In the genomic region with DNA sequence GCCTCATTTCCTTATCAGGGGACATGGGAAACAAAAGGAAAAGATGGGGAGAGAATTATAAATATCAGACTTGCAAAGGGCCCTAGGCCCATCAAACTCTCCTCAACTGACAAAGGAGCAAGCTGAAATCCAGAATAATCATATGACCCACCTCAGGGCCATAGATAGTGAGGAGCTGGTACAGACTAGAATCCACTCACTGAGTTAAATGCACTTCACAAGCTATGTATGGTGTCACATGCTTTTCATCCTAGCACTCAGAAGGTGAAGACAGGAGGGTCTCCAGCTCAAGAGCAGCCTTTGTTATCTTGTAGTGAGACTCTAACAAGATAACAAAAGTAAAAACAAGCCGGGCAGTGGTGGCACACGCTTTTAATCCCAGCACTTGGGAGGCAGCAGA, we compare ENCODE assay signal across 34 mouse cellular contexts.
"Had no signal": no experiment of that assay in that cellular context is flagged by ENCODE, and none has a peak within 500 bp of the region (broad histone marks: within the 10 kb centered on the region; RNA-seq: fewer than 3 reads in every experiment).

No protein-coding gene starts in this region.

- DNase-seq: heart, postnatal 10 days; heart, postnatal 14 days; heart, postnatal 36 days; heart, postnatal 4 days; kidney, adult 11 months; kidney, adult 18-20 months; kidney, adult 2 months; kidney, adult 8-10 months; kidney, adult 9 months; kidney, postnatal 10 days; kidney, postnatal 14 days; kidney, postnatal 25 days; kidney, postnatal 36 days; kidney, postnatal 4 days; layer of hippocampus, adult 9-11 months; layer of hippocampus, postnatal 36 days had no signal

- ATAC-seq: hindbrain, embryonic 16.5 days; hindbrain, postnatal 0 days; inflammation-experienced regulatory T-cells, adult 6 months; intestine, embryonic 15.5 days; intestine, embryonic 16.5 days; intestine, postnatal 0 days had no signal

- H3K9ac ChIP-seq: heart, embryonic 12.5 days; heart, embryonic 13.5 days; heart, embryonic 15.5 days; hindbrain, embryonic 12.5 days; hindbrain, embryonic 13.5 days; hindbrain, embryonic 14.5 days; hindbrain, embryonic 15.5 days; intestine, embryonic 15.5 days; kidney, embryonic 15.5 days had no signal

- H3K4me2 ChIP-seq: heart, embryonic 12.5 days; heart, embryonic 13.5 days; heart, embryonic 15.5 days; hindbrain, embryonic 12.5 days; hindbrain, embryonic 13.5 days; hindbrain, embryonic 14.5 days; hindbrain, embryonic 15.5 days; intestine, embryonic 15.5 days; kidney, embryonic 15.5 days had no signal

- H3K27ac ChIP-seq: heart, embryonic 13.5 days; heart, embryonic 15.5 days; hindbrain, embryonic 10.5 days; hindbrain, embryonic 12.5 days; hindbrain, embryonic 13.5 days; hindbrain, embryonic 14.5 days; hindbrain, embryonic 15.5 days; hindbrain, postnatal 0 days; intestine, embryonic 15.5 days; kidney, embryonic 15.5 days; kidney, postnatal 0 days; layer of hippocampus, adult 2 months; left cerebral cortex, adult 2 months had no signal

- H3K9me3 ChIP-seq: heart, embryonic 12.5 days; heart, embryonic 13.5 days; heart, embryonic 15.5 days; hindbrain, embryonic 10.5 days; hindbrain, embryonic 12.5 days; hindbrain, embryonic 13.5 days; hindbrain, embryonic 15.5 days; intestine, embryonic 15.5 days; kidney, embryonic 15.5 days had no signal

- H3K27me3 ChIP-seq: heart, embryonic 15.5 days; hindbrain, embryonic 12.5 days; hindbrain, embryonic 13.5 days; hindbrain, embryonic 15.5 days; intestine, embryonic 15.5 days; kidney, embryonic 15.5 days had no signal

- H3K4me3 ChIP-seq: heart, embryonic 12.5 days; heart, embryonic 13.5 days; heart, embryonic 15.5 days; hindbrain, embryonic 10.5 days; hindbrain, embryonic 12.5 days; hindbrain, embryonic 13.5 days; hindbrain, embryonic 15.5 days; intestine, embryonic 15.5 days; kidney, embryonic 15.5 days; layer of hippocampus, adult 2 months; left cerebral cortex, adult 2 months had no signal

- H3K4me1 ChIP-seq: heart, embryonic 12.5 days; heart, embryonic 13.5 days; heart, embryonic 15.5 days; hindbrain, embryonic 10.5 days; hindbrain, embryonic 12.5 days; hindbrain, embryonic 15.5 days; intestine, embryonic 15.5 days; kidney, embryonic 15.5 days had no signal

- H3K36me3 ChIP-seq: intestine, embryonic 15.5 days had no signal
